Mouse (Mus musculus) E14TG2a.4 (cell line): ENCODE measurements around the gene Itpk1.
A peak's percentile ranks its signal among the peaks of the same experiment; 100 is the strongest.

Experiments used
- H3K27me3 ChIP-seq: 2 replicates; pipeline ENCODE4 v1.6.1; 2014; ENCODE audit warnings: low read length, control low read depth; ENCODE audit not compliant: insufficient read depth
- H3K36me3 ChIP-seq: 2 replicates; pipeline ENCODE4 v1.6.1; 2014; ENCODE audit warnings: low read length, control low read depth; ENCODE audit not compliant: insufficient read depth
- H3K4me1 ChIP-seq: replicated peaks from 2 replicates; pipeline ENCODE4 v1.6.1; 2014; ENCODE audit warnings: low read depth, low read length, control low read depth
- H3K4me3 ChIP-seq: replicated peaks from 2 replicates; pipeline ENCODE4 v1.5.1; 2014; ENCODE audit warnings: mild to moderate bottlenecking, low read length
- H3K9me3 ChIP-seq: 2 replicates; pipeline ENCODE4 v1.6.1; 2014; ENCODE audit warnings: low read length, control low read depth
- CTCF ChIP-seq: conservative IDR thresholded peaks from 2 replicates; pipeline ENCODE4 v1.5.1; 2014; ENCODE audit warnings: low read length
- NANOG ChIP-seq: IDR thresholded peaks from 2 replicates; pipeline ENCODE4 v1.6.1; 2014; ENCODE audit warnings: borderline replicate concordance, low read length, mixed read lengths
- POU5F1 ChIP-seq: IDR thresholded peaks from 2 replicates; pipeline ENCODE4 v1.6.1; 2014; ENCODE audit warnings: low read length, borderline replicate concordance

Itpk1 gene

DNA sequence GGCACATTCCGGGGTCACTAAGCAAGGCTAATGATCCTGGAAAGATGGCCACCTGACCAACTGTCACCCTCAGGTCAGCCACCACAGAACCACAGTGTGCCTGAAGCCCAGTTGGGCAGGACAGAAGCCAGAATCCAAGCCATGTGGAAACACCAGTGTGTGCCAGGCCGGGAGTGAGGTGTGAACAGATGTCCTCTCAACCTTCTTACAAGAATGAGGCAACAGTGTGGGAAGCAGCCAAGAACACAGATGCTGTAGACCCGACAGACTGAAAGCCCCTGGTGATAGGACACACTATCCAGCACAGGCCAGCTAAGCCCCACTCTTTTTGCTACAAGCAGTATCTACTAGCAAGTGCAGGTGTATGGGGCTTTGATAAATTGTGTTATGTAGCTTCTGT is 119.3 kb downstream of the Itpk1 start:
- no peaks in the 10 kb centered on the region for H3K9me3 ChIP-seq
- H3K27me3 ChIP-seq = no peaks in the 10 kb centered on the region
- no peak overlapping the region for H3K4me3 ChIP-seq
- TF ChIP-seq NANOG = no peak
- no peak for TF ChIP-seq CTCF
- peaks cover 97% of the 10 kb centered on the region for H3K36me3 ChIP-seq
- H3K4me1 ChIP-seq = peaks cover 47% of the 10 kb centered on the region

DNA sequence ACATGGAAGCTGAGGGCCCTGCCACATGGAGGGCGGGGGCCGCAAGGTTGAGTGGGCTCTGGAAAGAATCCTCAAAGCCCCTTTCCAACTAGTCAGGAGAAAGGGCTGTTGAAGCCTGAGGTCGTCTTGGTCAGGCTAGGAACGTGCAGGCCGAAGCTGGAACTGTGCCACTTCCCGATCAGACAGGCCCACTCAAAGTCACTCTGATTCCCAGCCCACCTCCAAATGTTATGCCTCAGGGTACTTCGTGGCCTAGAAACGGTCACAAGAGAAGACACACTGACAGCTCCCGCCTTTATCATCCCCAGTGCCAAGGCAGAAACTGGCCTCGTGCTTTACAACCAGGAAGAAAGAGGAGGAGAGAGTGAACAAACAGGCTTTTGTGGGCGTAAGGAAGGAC is 122.3 kb downstream of the Itpk1 start:
- no peak for TF ChIP-seq NANOG
- TF ChIP-seq CTCF = no peak
- TF ChIP-seq POU5F1 = no peak

DNA sequence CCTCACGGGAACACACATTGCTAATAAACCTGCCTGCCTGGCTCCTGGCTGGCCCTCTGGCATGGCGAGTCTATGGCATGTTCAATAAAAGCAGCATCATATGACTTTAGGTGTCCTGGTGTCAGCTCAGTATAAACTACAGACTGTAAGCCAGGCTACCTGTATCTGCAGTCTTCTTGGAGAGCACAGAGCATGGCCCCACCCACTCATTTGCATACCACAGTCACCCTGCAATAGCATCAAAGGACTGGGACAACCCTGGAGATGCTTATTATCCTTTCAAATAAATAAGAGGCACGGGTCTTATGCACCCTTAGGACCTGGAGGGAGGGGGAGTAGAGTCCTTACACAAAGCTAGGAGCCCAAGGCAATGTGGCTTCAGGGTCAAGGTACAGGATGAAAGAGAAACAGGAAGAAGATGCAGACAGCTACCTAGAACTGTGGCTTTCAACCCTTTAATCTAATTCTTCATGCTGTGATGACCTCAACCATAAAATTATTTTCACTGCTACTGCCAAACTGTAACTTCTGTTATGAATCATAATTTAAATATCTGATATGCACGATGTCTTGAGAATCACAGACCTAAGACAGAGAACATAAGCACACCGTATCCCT is 123.0 kb downstream of the Itpk1 start:
- H3K27me3 ChIP-seq = no peaks in the 10 kb centered on the region
- peaks cover 56% of the 10 kb centered on the region for H3K4me1 ChIP-seq
- no peak for TF ChIP-seq NANOG
- TF ChIP-seq CTCF = no peak
- no peak for TF ChIP-seq POU5F1
- H3K4me3 ChIP-seq = no peak overlapping the region
- peaks cover 99% of the 10 kb centered on the region for H3K36me3 ChIP-seq
- H3K9me3 ChIP-seq = no peaks in the 10 kb centered on the region

More for the DNA sequence above, 122.3 kb downstream of the Itpk1 start:
- no peaks in the 10 kb centered on the region for H3K9me3 ChIP-seq
- H3K4me3 ChIP-seq = no peak overlapping the region
- H3K4me1 ChIP-seq = peaks cover 56% of the 10 kb centered on the region
- H3K27me3 ChIP-seq = no peaks in the 10 kb centered on the region
- peaks cover 99% of the 10 kb centered on the region for H3K36me3 ChIP-seq

DNA sequence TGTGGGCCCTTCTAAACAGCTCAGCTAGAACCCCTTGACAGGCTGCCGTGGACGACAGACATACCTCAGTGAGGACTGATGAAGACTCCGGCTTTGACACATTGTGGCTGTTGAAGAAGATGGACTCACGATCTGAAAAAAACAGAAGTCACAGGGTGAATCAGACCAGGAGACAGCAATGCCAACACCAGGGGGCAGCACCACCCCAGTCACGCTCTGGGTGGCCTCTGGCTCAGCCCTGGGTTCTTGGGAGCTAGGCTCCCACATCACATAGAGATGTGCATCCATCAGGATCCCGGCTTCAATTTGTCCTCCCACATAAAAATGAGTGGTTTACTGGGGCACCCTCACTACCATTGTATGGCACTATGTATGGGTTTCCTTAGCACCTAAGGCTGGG is 125.7 kb downstream of the Itpk1 start:
- TF ChIP-seq POU5F1 (no peak), CTCF (peak; percentile 59)
- no peaks in the 10 kb centered on the region for H3K27me3 ChIP-seq
- peaks cover 54% of the 10 kb centered on the region for H3K4me1 ChIP-seq
- H3K36me3 ChIP-seq = peaks cover 100% of the 10 kb centered on the region
- H3K9me3 ChIP-seq = no peaks in the 10 kb centered on the region
- H3K4me3 ChIP-seq = no peak overlapping the region

DNA sequence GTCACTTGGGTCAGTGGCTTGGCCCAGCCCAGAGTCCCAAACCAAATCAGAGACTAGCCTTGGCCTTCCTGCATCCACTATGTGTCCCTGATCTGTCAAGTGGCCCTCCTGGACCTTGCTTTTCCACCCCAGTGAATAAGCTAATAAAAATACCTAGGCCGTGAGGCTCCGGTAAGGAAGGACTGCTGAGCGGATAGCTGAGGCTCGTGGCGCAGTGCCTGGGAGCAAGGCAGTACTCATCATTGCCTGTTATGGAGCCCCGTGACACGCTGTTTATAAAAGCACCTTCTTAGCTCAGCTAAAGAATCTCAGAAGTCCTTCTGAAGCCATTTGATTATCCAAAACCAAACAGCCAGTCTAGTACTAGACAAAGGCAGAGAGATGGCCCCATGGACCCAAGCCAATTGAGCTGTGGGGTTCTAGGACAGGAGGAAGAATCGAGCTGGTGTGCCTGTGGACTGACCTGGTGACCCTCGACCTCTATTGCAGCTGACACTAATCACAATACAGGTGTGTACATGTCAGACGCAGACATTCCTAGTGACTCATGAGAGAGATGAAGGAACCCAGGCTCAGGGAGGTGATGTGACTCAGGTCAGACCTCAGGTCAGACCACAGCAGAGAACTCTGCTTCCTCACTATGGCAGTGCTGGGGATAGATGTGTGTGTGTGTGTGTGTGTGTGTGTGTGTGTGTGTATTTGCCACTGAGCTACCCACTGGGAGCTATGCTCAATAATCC is 127.9 kb downstream of the Itpk1 start:
- H3K9me3 ChIP-seq = no peaks in the 10 kb centered on the region
- H3K4me1 ChIP-seq = peaks cover 42% of the 10 kb centered on the region
- no peak overlapping the region for H3K4me3 ChIP-seq
- H3K36me3 ChIP-seq = peaks cover 100% of the 10 kb centered on the region
- no peaks in the 10 kb centered on the region for H3K27me3 ChIP-seq
- TF ChIP-seq CTCF (no peak), POU5F1 (no peak), NANOG (no peak)

DNA sequence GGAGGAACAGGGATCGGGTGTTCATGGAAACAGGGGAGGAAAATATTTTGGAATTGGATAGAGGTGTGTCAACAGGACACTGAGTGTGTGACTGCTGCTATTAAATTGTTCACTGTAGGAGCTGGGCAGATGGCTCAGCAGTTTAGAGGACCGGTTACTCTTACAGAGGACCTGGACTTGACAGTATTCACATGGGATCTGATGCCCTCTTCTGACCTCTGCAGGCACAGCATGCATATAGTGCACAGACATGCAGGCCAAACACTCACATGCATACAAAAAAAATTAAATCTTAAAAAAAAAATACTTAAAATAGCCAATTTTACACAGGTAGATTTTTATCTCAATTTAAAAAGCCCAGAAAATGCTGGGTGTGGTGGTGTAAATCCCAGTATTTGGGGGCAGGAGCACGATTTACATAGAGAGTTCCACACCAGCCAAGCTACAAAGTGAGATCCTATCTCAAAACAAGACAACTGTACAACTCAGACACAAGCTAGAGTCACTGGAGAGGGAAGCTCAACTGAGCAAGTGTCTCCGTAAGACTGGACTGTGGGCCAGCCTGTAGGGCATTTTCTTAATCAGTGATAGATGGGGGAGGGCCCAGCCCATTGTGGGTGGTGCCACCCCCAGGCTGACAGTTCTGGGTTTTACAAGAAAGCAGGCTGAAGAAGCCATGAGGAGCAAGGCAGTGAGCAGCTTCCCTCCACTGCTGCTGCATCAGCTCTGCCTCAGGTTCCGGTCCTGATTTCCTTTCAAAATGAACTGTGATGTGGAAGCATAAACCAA is 129.0 kb downstream of the Itpk1 start:
- Histone ChIP-seq H3K4me3 (no peak overlapping the region), H3K27me3 (no peaks in the 10 kb centered on the region), H3K36me3 (peaks cover 100% of the 10 kb centered on the region), H3K4me1 (peaks cover 42% of the 10 kb centered on the region), H3K9me3 (no peaks in the 10 kb centered on the region)
- TF ChIP-seq POU5F1 (no peak), CTCF (no peak), NANOG (no peak)

DNA sequence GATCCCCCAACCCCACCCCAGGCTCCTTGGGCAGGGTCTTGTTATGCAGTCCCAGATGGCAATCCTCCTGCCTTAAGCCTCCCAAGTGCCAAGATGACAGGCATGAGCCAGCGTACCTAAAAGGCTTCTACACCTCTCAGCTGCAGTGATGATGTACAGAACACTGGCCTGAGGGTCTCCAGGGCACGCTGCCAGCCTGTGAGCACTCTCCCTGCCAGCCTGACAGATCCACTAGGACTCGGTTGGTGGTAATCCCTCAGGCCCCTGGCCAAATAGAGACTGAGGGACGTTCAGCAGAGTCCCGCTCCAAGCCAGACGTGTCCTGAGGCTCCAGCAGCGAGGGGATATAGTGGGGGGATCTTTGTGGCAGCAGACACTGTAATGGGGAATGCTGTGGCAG is 131.7 kb downstream of the Itpk1 start:
- H3K36me3 ChIP-seq = peaks cover 100% of the 10 kb centered on the region

DNA sequence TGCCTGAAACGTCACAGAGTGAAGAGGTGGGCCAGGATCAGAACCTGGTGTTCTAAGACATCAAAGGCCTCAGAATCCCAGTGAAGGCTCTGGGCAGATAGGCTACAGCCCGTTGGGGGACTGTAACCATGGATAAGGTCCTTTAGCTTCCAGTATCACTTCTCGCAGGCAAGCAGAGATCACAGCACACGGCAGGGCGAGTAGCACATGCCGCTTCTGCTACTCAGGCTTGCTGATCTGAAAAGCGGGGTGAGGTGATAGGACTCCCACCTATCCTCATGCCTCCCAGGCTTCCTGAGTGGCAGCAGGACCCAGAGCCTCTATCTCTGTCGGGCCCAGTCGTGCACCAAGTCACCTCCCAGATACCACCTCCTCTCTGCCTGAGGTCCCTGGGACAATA is 133.1 kb downstream of the Itpk1 start:
- TF ChIP-seq NANOG (no peak), POU5F1 (no peak), CTCF (no peak)
- no peaks in the 10 kb centered on the region for H3K27me3 ChIP-seq
- H3K4me3 ChIP-seq = no peak overlapping the region
- H3K4me1 ChIP-seq = peaks cover 59% of the 10 kb centered on the region
- H3K9me3 ChIP-seq = no peaks in the 10 kb centered on the region
- H3K36me3 ChIP-seq = peaks cover 89% of the 10 kb centered on the region

More for the DNA sequence above, 131.7 kb downstream of the Itpk1 start:
- TF ChIP-seq NANOG (no peak), CTCF (no peak), POU5F1 (no peak)
- Histone ChIP-seq H3K9me3 (no peaks in the 10 kb centered on the region), H3K4me3 (no peak overlapping the region), H3K4me1 (peaks cover 49% of the 10 kb centered on the region), H3K27me3 (no peaks in the 10 kb centered on the region)
